Mouse (Mus musculus) lung, adult 2 months (tissue): Measurements from ENCODE around the gene Scin. TPM values are rescaled to one million over a fixed set of nuclear protein-coding genes. Genes with fewer than 3 reads are reported as not detected.

Experiments used
- DNase-seq: peaks from one replicate; pipeline ENCODE4 v3.0.0; 2022
- H3K4me1 ChIP-seq: fragments of 200-500 bp; 2 replicates; pipeline ENCODE4 v1.6.1; 2011; ENCODE audit warnings: low read length; ENCODE audit not compliant: control insufficient read depth, insufficient read depth
- H3K4me3 ChIP-seq: fragments of 200-500 bp; replicated peaks from 2 replicates; pipeline ENCODE3; 2011; ENCODE audit warnings: low read depth, mild to moderate bottlenecking, control low read depth, low read length; ENCODE audit errors: extremely low read depth
- CTCF ChIP-seq: fragments of 200-500 bp; IDR thresholded peaks from 2 replicates; pipeline ENCODE4 v1.5.1; 2011; ENCODE audit warnings: mild to moderate bottlenecking, low read length, control low read depth; ENCODE audit not compliant: insufficient read depth
- POLR2A ChIP-seq: fragments of 200-500 bp; IDR thresholded peaks from 2 replicates; pipeline ENCODE4 v1.6.1; 2011; ENCODE audit warnings: low read depth, mild to moderate bottlenecking, control low read depth, low read length, borderline replicate concordance; ENCODE audit errors: extremely low read depth
- WGBS: fragments of 180-500 bp; shearing (Covaris S2); methylation state at CpG from one replicate; pipeline ENCODE4 v1.1.7; 2018; 5-methylcytosine and 5-hydroxymethylcytosine counted together
- polyA plus RNA-seq: library from polyadenylated mRNA; depleted of rRNA; stranded (reverse); fragments of >200 nt; gene quantifications from 2 replicates; pipeline ENCODE4 v1.2.3, GENCODE M21; 2012

Gene Scin
- polyA plus RNA-seq, 1 experiment, result 0.62 TPM

GRCm38 (mm10) chr12:40147319-40147718, 13.3 kb upstream of the Scin start:
- 51% methylated on average over 4 of the region's 4 CpGs for WGBS
- DNase-seq, result no peak
- Histone ChIP-seq H3K4me3 (no peak overlapping the region), H3K4me1 (no peaks in the 10 kb centered on the region)
- TF ChIP-seq POLR2A (no peak), CTCF (no peak)

GRCm38 (mm10) chr12:40146510-40146909, 12.5 kb upstream of the Scin start:
- TF ChIP-seq POLR2A (no peak), CTCF (no peak)
- Histone ChIP-seq H3K4me3 (no peak overlapping the region), H3K4me1 (no peaks in the 10 kb centered on the region)
- WGBS, result 60% methylated on average over 5 of the region's 5 CpGs
- no peak for DNase-seq

- H3K4me1 ChIP-seq, result no peaks in the 10 kb centered on the region; the same call in 1 of the 2 replicates
These were observed 6.7 kb upstream of the Scin start for GRCm38 (mm10) chr12:40140706-40141105.

GRCm38 (mm10) chr12:40139484-40140245, 5.6 kb upstream of the Scin start:
- WGBS, result 84% methylated on average over 8 of the region's 8 CpGs
- no peaks in the 10 kb centered on the region; the same call in 1 of the 2 replicates for H3K4me1 ChIP-seq
- TF ChIP-seq POLR2A (no peak), CTCF (no peak)
- no peak overlapping the region for H3K4me3 ChIP-seq
- no peak for DNase-seq

More at GRCm38 (mm10) chr12:40140706-40141105, 6.7 kb upstream of the Scin start:
- TF ChIP-seq CTCF, result no peak
- no peak for TF ChIP-seq POLR2A
- 58% methylated on average over 5 of the region's 5 CpGs for WGBS
- no peak for DNase-seq
- H3K4me3 ChIP-seq, result no peak overlapping the region

GRCm38 (mm10) chr12:40134529-40134928, 501 bp upstream of the Scin start:
- Histone ChIP-seq H3K4me1 (peaks cover 3% of the 10 kb centered on the region), H3K4me3 (no peak overlapping the region)
- TF ChIP-seq CTCF (no peak), POLR2A (no peak)
- 38% methylated on average over 11 of the region's 11 CpGs for WGBS
- no peak for DNase-seq

- Histone ChIP-seq H3K4me3 (no peak overlapping the region), H3K4me1 (peaks cover 3% of the 10 kb centered on the region)
- no peak for TF ChIP-seq POLR2A
- TF ChIP-seq CTCF, result no peak
- DNase-seq, result no peak
- WGBS, result 15% methylated on average over 10 of the region's 10 CpGs
These were observed 845 bp downstream of the Scin start for GRCm38 (mm10) chr12:40133194-40133572.

- DNase-seq, result no peak
- no peaks in the 10 kb centered on the region for H3K4me1 ChIP-seq
- H3K4me3 ChIP-seq, result no peak overlapping the region
- WGBS, result 61% methylated on average over 2 of the region's 2 CpGs
- TF ChIP-seq CTCF (no peak), POLR2A (no peak)
These were observed 15.2 kb downstream of the Scin start for GRCm38 (mm10) chr12:40118872-40119271.

- DNase-seq, result no peak
- H3K4me1 ChIP-seq, result no peaks in the 10 kb centered on the region
- 82% methylated on average over 6 of the region's 6 CpGs for WGBS
- no peak for TF ChIP-seq CTCF
- TF ChIP-seq POLR2A, result no peak
- no peak overlapping the region for H3K4me3 ChIP-seq
These were observed 17.0 kb downstream of the Scin start for GRCm38 (mm10) chr12:40117045-40117444.

GRCm38 (mm10) chr12:40116214-40116613, 17.8 kb downstream of the Scin start:
- Histone ChIP-seq H3K4me3 (no peak overlapping the region), H3K4me1 (no peaks in the 10 kb centered on the region)
- 76% methylated on average over 5 of the region's 5 CpGs for WGBS
- no peak for DNase-seq
- no peak for TF ChIP-seq CTCF
- no peak for TF ChIP-seq POLR2A

GRCm38 (mm10) chr12:40114883-40115282, 19.1 kb downstream of the Scin start:
- no peak overlapping the region for H3K4me3 ChIP-seq
- TF ChIP-seq POLR2A (no peak), CTCF (no peak)
- DNase-seq, result no peak
- H3K4me1 ChIP-seq, result no peaks in the 10 kb centered on the region
- WGBS, result 86% methylated on average over 4 of the region's 4 CpGs
